Mouse (Mus musculus) midbrain, postnatal 0 days (tissue): ENCODE measurements around the gene Tvp23b. TPM values are rescaled to one million over a fixed set of nuclear protein-coding genes. Genes with fewer than 3 reads are reported as not detected.

Experiments
- ATAC-seq: fragments of 200-750 bp; cut with Nextera tagmentation; 2 replicates; pipeline ENCODE4 v1.8.0; 2017; ENCODE audit warnings: moderate number of reproducible peaks, mild to moderate bottlenecking, moderate TSS enrichment, moderate library complexity; ENCODE audit not compliant: low FRiP score
- DNase-seq: peaks from one replicate; pipeline ENCODE4 v3.0.0-alpha.2; 2015; ENCODE audit warnings: low spot score
- H3K27ac ChIP-seq: fragments of 300-500 bp; sonication (generic); 2 replicates; pipeline ENCODE4 v1.5.1; 2014; ENCODE audit warnings: low read depth, mild to moderate bottlenecking, low read length, mixed read lengths
- H3K27me3 ChIP-seq: fragments of 300-500 bp; sonication (generic); 2 replicates; pipeline ENCODE4 v1.6.1; 2014; ENCODE audit warnings: low read length, control low read depth, mixed read lengths; ENCODE audit not compliant: insufficient read depth
- H3K36me3 ChIP-seq: fragments of 300-500 bp; sonication (generic); 2 replicates; pipeline ENCODE4 v1.6.1; 2014; ENCODE audit warnings: low read length, control low read depth, mixed read lengths; ENCODE audit not compliant: insufficient read depth
- H3K4me1 ChIP-seq: fragments of 300-500 bp; sonication (generic); 2 replicates; pipeline ENCODE4 v1.6.1; 2014; ENCODE audit warnings: mild to moderate bottlenecking, control low read depth, antibody characterized with exemption, low read length, mixed read lengths; ENCODE audit not compliant: insufficient read depth
- H3K4me2 ChIP-seq: fragments of 300-500 bp; sonication (generic); 2 replicates; pipeline ENCODE4 v1.6.1; 2014; ENCODE audit warnings: low read depth, mild to moderate bottlenecking, low read length, mixed read lengths; ENCODE audit not compliant: poor library complexity, severe bottlenecking
- H3K4me3 ChIP-seq: fragments of 300-500 bp; sonication (generic); 2 replicates; pipeline ENCODE4 v1.5.1; 2014; ENCODE audit warnings: low read depth, mild to moderate bottlenecking, low read length, moderate library complexity
- H3K9ac ChIP-seq: fragments of 300-500 bp; sonication (generic); replicated peaks from 2 replicates; pipeline ENCODE4 v1.6.1; 2014; ENCODE audit warnings: mild to moderate bottlenecking, low read length, moderate library complexity, mixed read lengths; ENCODE audit not compliant: poor library complexity, severe bottlenecking
- H3K9me3 ChIP-seq: fragments of 300-500 bp; sonication (generic); 2 replicates; pipeline ENCODE4 v1.6.1; 2016; ENCODE audit warnings: low read length, control low read depth
- CTCF ChIP-seq: IDR thresholded peaks from 2 replicates; pipeline ENCODE4 v1.5.1; 2016; ENCODE audit warnings: antibody characterized with exemption, mild to moderate bottlenecking
- WGBS: fragments of 180-500 bp; shearing (Covaris S2); extraction: QIAGEN DNeasy Blood & Tissue Kit; methylation state at CpG from one replicate; pipeline ENCODE4 v1.1.7; 2014; 5-methylcytosine and 5-hydroxymethylcytosine counted together
- polyA plus RNA-seq: library from polyadenylated mRNA; unstranded; fragments of >200 nt; fragmentation: Nextera tagmentation; extraction: Ambion mirVana; gene quantifications from 2 replicates; pipeline ENCODE4 v1.2.1, GENCODE M21; 2015
- total RNA-seq: library from RNA; depleted of rRNA; stranded (reverse); fragments of >200 nt; gene quantifications from 2 replicates; pipeline ENCODE4 v1.2.3, GENCODE M21; 2014

Tvp23b gene
- total and polyA plus RNA-seq, 2 experiments from 2014 or later: 36.6 to 42.5 TPM

GRCm38 (mm10) chr11:62869201-62869600, 10.1 kb upstream of the Tvp23b start:
- ATAC-seq: no peak
- Histone ChIP-seq H3K4me3 (no peak overlapping the region), H3K27me3 (no peaks in the 10 kb centered on the region), H3K9ac (no peak overlapping the region), H3K36me3 (no peaks in the 10 kb centered on the region), H3K4me1 (no peaks in the 10 kb centered on the region), H3K9me3 (no peaks in the 10 kb centered on the region), H3K27ac (no peak overlapping the region), H3K4me2 (no peak overlapping the region)
- no peak for TF ChIP-seq CTCF
- WGBS: 75% methylated on average over 5 of the region's 5 CpGs
- no peak for DNase-seq

- ATAC-seq (no peak), DNase-seq (no peak)
- Histone ChIP-seq H3K4me2 (no peak overlapping the region), H3K27me3 (no peaks in the 10 kb centered on the region), H3K36me3 (no peaks in the 10 kb centered on the region), H3K4me1 (no peaks in the 10 kb centered on the region), H3K9me3 (no peaks in the 10 kb centered on the region), H3K9ac (no peak overlapping the region), H3K27ac (no peak overlapping the region), H3K4me3 (no peak overlapping the region)
- TF ChIP-seq CTCF: no peak
- WGBS: 85% methylated on average over 8 of the region's 8 CpGs
Measured at GRCm38 (mm10) chr11:62869715-62870371, 9.4 kb upstream of the Tvp23b start.

- H3K27ac ChIP-seq: no peak overlapping the region
- no peaks in the 10 kb centered on the region for H3K36me3 ChIP-seq
- ATAC-seq: no peak
- no peak for DNase-seq
- H3K4me3 ChIP-seq: no peak overlapping the region
- no peaks in the 10 kb centered on the region for H3K27me3 ChIP-seq
- no peaks in the 10 kb centered on the region for H3K9me3 ChIP-seq
- H3K4me2 ChIP-seq: no peak overlapping the region
- H3K9ac ChIP-seq: no peak overlapping the region
- no peaks in the 10 kb centered on the region for H3K4me1 ChIP-seq
- no peak for TF ChIP-seq CTCF
- 71% methylated on average over 9 of the region's 9 CpGs for WGBS
Measured at GRCm38 (mm10) chr11:62873479-62873878, 5.8 kb upstream of the Tvp23b start.

- Histone ChIP-seq H3K36me3 (no peaks in the 10 kb centered on the region), H3K4me3 (no peak overlapping the region), H3K4me2 (no peak overlapping the region), H3K27me3 (no peaks in the 10 kb centered on the region), H3K27ac (no peak overlapping the region), H3K9me3 (no peaks in the 10 kb centered on the region), H3K4me1 (no peaks in the 10 kb centered on the region), H3K9ac (no peak overlapping the region)
- WGBS: 79% methylated on average over 1 of the region's 1 CpGs
- ATAC-seq: no peak
- TF ChIP-seq CTCF: no peak
- DNase-seq: no peak
Measured at GRCm38 (mm10) chr11:62875696-62876095, 3.6 kb upstream of the Tvp23b start.

GRCm38 (mm10) chr11:62876445-62876844, 2.8 kb upstream of the Tvp23b start:
- TF ChIP-seq CTCF: no peak
- ATAC-seq (no peak), DNase-seq (no peak)
- H3K27me3 ChIP-seq: no peaks in the 10 kb centered on the region
- H3K27ac ChIP-seq: no peak overlapping the region
- WGBS: 91% methylated on average over 4 of the region's 4 CpGs
- H3K4me1 ChIP-seq: no peaks in the 10 kb centered on the region
- no peak overlapping the region for H3K4me2 ChIP-seq
- no peaks in the 10 kb centered on the region for H3K36me3 ChIP-seq
- H3K9ac ChIP-seq: no peak overlapping the region
- no peaks in the 10 kb centered on the region for H3K9me3 ChIP-seq
- H3K4me3 ChIP-seq: no peak overlapping the region

- Histone ChIP-seq H3K4me2 (no peak overlapping the region), H3K36me3 (no peaks in the 10 kb centered on the region), H3K27ac (no peak overlapping the region), H3K9me3 (no peaks in the 10 kb centered on the region), H3K9ac (no peak overlapping the region), H3K27me3 (no peaks in the 10 kb centered on the region), H3K4me3 (no peak overlapping the region), H3K4me1 (no peaks in the 10 kb centered on the region)
- no peak for ATAC-seq
- 89% methylated on average over 1 of the region's 1 CpGs for WGBS
- no peak for DNase-seq
- TF ChIP-seq CTCF: no peak
Measured at GRCm38 (mm10) chr11:62877391-62877790, 1.9 kb upstream of the Tvp23b start.
